Mouse (Mus musculus) embryonic fibroblast, embryonic 13.5 days (primary cell): ENCODE measurements around the gene Ccdc188. TPM values are rescaled to one million over a fixed set of nuclear protein-coding genes. Genes with fewer than 3 reads are reported as not detected.

Experiments used
- H3K27ac ChIP-seq: 2 replicates; pipeline ENCODE4 v1.5.1; 2012; ENCODE audit warnings: low read length, control low read depth, inconsistent platforms; ENCODE audit not compliant: insufficient read depth
- H3K4me1 ChIP-seq: 2 replicates; pipeline ENCODE4 v1.6.1; 2011; ENCODE audit warnings: low read length; ENCODE audit not compliant: control insufficient read depth, insufficient read depth
- H3K4me3 ChIP-seq: 2 replicates; pipeline ENCODE4 v1.5.1; 2011; ENCODE audit warnings: mild to moderate bottlenecking, control low read depth, low read length; ENCODE audit not compliant: insufficient read depth
- CTCF ChIP-seq: IDR thresholded peaks from 2 replicates; pipeline ENCODE4 v1.5.1; 2011; ENCODE audit warnings: mild to moderate bottlenecking, control low read depth, low read length, moderate library complexity, borderline replicate concordance; ENCODE audit not compliant: insufficient read depth
- POLR2A ChIP-seq: IDR thresholded peaks from 2 replicates; pipeline ENCODE4 v1.6.1; 2011; ENCODE audit warnings: low read depth, mild to moderate bottlenecking, control low read depth, low read length, moderate library complexity
- polyA plus RNA-seq: library from polyadenylated mRNA; stranded (reverse); fragments of >200 nt; gene quantifications from 2 replicates; pipeline ENCODE4 v1.2.4, GENCODE M21; 2011; ENCODE audit warnings: low read depth; ENCODE audit not compliant: missing spikeins, insufficient read length

Ccdc188 gene
- polyA plus RNA-seq, 1 experiment, result not detected

DNA sequence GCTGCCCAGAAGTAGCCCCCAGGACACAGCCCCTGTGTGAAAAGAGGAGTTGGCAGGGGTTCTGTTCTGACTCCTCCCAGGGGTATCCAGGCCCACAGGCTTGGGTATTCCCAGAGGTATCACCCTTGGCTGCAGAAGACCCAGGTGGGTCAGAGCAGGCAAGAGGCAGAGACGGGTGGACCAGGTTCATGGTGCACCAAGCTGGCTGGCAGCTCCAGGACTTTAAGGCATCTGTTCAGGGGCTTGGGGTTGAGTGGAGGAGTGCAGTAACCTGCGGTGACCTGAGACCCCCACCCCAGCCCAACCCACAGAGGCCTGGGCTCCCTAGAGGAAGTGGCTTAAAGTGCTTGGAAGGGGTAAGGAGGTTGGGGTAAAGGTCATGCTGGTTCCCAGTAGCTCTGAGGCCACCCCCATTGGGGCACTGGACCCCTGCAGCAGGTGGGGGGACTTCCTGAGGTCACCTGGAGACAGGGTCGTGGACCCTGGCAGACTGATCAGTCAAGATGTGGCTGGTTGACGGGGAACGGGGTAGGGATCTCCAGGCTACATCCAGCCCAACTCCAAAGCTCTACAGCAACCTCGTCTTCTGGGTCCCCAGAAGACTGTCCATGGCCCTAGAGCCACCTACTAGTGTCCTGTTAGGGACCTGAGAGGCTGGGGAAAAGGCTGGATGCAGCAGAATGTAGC lies 3.3 kb downstream of the Ccdc188 start:
- no peak for TF ChIP-seq CTCF
- TF ChIP-seq POLR2A, result no peak

DNA sequence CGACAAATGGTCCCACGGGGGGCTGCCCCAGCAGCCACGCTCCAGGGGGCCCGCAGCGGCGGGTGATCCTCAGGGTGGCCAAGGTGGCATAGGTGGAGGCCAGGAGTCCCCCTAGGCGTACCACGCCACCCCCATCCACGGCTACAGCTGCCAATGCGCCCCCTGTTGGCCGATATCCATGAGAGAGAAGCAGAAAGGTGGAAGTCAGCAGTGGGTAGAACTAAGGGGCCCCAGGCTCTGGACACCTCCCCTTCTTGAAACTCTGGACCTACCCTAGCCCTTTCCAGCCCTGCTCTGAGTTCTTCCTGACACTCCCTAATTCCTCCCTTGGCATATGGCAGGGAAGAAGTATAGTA lies 3.8 kb downstream of the Ccdc188 start:
- no peaks in the 10 kb centered on the region for H3K4me1 ChIP-seq
- no peak overlapping the region for H3K4me3 ChIP-seq
- no peak for TF ChIP-seq CTCF
- no peak overlapping the region for H3K27ac ChIP-seq

More for the DNA sequence above, 3.3 kb downstream of the Ccdc188 start:
- Histone ChIP-seq H3K4me1 (no peaks in the 10 kb centered on the region), H3K27ac (no peak overlapping the region), H3K4me3 (no peak overlapping the region)

DNA sequence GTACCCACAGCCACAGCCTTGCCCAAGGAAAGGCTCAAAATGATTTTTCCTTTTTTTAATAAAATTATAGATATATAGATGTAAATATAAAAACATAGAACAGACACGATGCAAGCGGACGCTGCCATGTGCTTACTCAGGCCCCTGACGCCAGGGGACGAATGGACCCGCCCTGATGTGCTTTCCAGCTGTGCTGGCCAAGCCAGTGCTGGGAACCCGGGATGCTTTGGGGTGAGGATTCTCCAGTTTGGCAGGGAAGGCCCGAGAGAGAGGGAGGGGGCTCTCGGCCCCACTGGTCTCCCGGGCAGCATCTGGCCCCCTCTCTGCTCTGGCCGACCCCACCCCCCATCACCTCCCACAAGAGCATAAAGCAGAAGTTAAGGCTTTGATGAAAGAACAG lies 4.5 kb downstream of the Ccdc188 start:
- H3K27ac ChIP-seq, result no peak overlapping the region
- H3K4me3 ChIP-seq, result no peak overlapping the region
- H3K4me1 ChIP-seq, result no peaks in the 10 kb centered on the region
- TF ChIP-seq CTCF (no peak), POLR2A (no peak)

DNA sequence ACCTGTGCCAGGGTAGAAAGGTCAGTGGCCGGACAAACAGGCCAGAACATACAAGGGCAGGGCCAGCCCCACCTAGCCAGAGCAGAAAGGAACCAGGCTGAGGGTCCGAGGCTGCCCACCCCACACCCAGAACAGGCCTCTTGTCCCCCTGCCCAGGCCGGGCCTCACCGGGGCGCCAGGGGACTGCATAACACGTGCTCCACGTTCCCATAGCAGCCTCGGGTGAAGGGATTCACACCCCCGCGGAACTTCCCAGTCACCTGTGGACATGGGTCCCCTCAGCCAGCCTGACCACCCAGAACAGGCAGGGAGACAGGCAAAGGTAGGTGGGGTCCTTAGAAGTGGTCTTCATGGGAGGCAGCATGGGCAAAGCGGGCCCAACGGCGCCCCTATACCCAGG lies 9.5 kb downstream of the Ccdc188 start:
- Histone ChIP-seq H3K4me3 (no peak overlapping the region), H3K27ac (no peak overlapping the region), H3K4me1 (0 out of 2 replicates have a peak, but pooled peaks cover 5% of the 10 kb centered on the region)
- TF ChIP-seq POLR2A, result no peak
- TF ChIP-seq CTCF, result no peak

DNA sequence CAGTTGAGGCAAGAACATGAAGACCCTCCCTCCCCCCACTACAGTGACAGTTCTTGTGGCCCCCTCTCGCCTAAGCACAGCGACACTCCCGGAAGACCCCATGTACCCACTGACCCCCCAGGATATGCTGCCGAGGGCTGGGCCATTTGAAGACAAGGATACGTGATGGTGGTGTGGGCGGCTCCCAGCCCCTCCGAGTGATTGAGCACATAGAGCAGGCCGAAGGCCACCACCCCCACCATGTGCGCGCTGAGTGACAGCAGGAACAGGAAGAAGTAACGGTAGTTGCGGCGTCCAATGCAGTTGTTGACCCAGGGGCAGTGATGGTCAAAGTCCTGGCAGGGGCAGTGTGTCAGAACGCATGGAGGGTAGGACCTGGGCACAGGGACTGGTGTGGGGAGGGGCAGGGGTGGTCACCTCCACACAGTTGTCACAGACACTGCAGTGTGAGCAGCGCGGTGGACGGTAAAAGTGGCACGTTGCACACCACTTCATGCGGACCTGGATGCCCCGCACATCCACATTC lies 10.3 kb downstream of the Ccdc188 start:
- TF ChIP-seq POLR2A, result no peak
- no peak for TF ChIP-seq CTCF
- 0 out of 2 replicates have a peak, but pooled peaks cover 5% of the 10 kb centered on the region for H3K4me1 ChIP-seq
- H3K4me3 ChIP-seq, result no peak overlapping the region
- H3K27ac ChIP-seq, result no peak overlapping the region

DNA sequence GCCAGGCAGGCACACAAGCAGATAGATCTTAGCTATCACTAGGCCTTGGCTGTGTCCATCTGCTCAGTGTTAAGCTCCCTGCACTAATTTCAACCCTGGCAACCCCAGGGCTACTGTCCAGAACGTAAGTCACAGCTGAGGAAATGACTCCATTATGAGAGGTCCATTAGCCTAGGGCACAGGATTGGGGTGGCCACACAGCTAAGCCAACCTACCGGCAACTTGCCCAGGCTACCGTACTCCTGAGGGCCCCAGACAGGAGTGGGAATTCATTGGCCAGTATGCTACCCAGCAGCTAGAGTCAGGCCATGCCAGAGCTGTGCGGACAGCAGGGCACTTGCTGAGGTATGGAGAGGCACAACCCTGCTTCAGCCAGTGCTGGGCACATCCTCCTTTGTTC lies 11.2 kb downstream of the Ccdc188 start:
- TF ChIP-seq CTCF (no peak), POLR2A (no peak)
- no peak overlapping the region for H3K27ac ChIP-seq
- peaks cover 9% of the 10 kb centered on the region; the same call in 1 of the 2 replicates for H3K4me1 ChIP-seq
- no peak overlapping the region for H3K4me3 ChIP-seq

DNA sequence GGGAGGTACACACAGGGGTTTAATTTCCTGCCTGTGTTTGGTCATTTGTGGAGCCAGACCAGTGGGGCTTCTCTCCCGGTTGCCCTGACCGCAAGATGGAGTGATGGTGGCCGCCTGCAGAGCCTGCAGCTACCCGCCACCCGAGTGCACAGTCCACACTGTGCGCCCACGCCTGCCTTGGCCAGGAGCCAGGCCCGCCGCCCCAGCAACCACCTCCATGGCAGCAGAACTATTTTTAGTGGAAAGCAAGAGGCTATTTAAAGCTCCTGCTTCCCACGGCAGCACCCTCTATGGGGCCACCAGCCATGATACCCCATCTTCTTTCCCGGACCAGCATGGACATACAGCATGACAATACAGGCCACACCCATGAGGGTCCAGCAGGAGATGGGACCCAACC lies 11.9 kb downstream of the Ccdc188 start:
- H3K4me1 ChIP-seq, result peaks cover 9% of the 10 kb centered on the region; the same call in 1 of the 2 replicates
- no peak overlapping the region for H3K27ac ChIP-seq
- TF ChIP-seq CTCF, result no peak
- no peak for TF ChIP-seq POLR2A
- no peak overlapping the region for H3K4me3 ChIP-seq

DNA sequence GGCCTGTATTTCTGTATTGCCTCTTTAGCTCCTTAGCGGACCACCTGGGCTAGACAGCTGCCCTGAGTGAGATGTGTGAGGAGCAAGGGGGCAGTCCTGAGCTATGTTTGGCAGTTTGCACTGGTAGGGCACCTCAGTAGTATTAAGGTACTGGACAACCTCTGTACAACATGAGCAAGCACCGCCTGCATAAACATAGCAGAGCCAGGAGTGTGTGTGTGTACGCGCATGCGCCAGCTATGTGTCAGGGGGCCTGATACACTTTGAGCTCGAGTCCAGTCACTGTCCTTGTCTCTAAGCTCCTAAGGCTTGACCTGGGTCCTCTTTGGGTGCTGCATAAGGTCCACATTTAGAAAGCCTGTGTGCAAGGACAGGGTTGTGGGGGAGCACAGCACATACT lies 12.9 kb downstream of the Ccdc188 start:
- Histone ChIP-seq H3K4me1 (peaks cover 9% of the 10 kb centered on the region; the same call in 1 of the 2 replicates), H3K27ac (no peak overlapping the region), H3K4me3 (no peak overlapping the region)
- TF ChIP-seq CTCF (no peak), POLR2A (no peak)

DNA sequence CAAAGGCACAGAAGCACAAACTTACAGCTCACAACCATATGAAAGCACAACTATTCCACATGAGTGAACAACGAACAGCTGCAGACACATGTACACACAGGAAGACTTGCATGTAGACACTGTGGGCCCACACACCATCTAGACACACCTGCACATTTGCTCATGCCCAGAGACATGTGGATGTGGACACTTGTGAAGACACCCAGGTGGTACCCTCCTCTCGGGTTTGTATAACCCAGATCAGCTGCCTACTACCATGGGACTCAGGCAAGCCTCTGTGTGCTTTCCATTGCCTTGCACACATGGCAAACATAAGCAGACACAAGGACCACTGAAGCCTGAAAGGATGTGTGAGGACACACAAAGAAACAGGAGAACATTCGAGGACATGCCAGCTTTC lies 13.4 kb downstream of the Ccdc188 start:
- Histone ChIP-seq H3K4me1 (peaks cover 9% of the 10 kb centered on the region; the same call in 1 of the 2 replicates), H3K4me3 (no peak overlapping the region), H3K27ac (no peak overlapping the region)
- no peak for TF ChIP-seq POLR2A
- TF ChIP-seq CTCF, result no peak

DNA sequence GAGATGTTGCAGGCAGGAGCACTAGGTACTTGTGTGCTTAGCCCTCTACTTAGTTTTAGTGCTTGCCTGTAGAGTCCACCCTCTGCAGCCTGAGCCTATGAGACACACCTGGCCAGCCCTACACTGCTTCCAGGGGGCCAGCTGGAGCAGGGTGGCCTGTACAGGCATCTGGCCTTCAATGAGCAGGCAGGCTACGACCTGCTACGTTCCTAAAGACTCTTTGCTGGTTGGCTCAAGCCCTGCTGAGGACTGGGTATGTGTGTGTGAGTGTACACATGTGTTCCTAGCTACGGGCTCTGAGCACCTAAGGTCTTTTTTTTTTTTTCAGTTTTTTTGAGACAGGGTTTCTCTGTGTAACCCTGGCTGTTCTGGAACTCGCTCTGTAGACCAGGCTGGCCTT lies 13.8 kb downstream of the Ccdc188 start:
- H3K4me1 ChIP-seq, result peaks cover 9% of the 10 kb centered on the region; the same call in 1 of the 2 replicates
- H3K4me3 ChIP-seq, result no peak overlapping the region
- no peak for TF ChIP-seq CTCF
- no peak for TF ChIP-seq POLR2A
- no peak overlapping the region for H3K27ac ChIP-seq

DNA sequence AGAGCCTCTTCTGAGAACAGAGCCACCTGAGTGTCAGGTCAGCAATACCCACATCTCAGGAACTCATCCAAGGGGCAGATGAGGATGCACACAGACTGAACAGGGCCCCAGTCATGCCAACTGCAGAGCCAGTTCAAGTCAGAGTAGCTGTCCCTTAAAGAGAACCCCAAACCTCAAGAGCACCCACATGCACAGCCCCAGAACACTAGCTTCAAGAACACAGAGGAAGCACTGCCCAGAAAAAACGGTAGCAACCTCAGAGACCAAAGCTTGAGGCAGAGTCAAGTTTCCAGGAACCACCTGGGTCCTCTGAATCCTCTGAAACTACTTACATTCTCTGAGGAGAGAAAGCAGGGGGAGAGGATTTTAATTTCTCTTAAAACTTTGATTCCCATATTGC lies 15.8 kb downstream of the Ccdc188 start:
- Histone ChIP-seq H3K4me3 (peak overlapping the region; percentile 74), H3K4me1 (peaks cover 11% of the 10 kb centered on the region; the same call in 1 of the 2 replicates), H3K27ac (no peak overlapping the region)
- TF ChIP-seq CTCF, result no peak
- no peak for TF ChIP-seq POLR2A
